Comparison of ENCODE assay signal across 20 mouse cellular contexts in genomic region chr12:99126129-99126528, GRCm38 (mm10).
DNase-seq lines count a peak whose midpoint lies in the region; ATAC-seq and TF ChIP-seq lines count a peak whose summit lies in the region.
"Had no signal": no experiment of that assay in that cellular context is flagged by ENCODE, and none has a peak within 500 bp of the region (broad histone marks: within the 10 kb centered on the region; RNA-seq: fewer than 3 reads in every experiment).

No protein-coding gene starts in this region.

- 96% methylated on average over 2 of the region's 2 CpGs for WGBS in heart, adult 2 months
- 95% methylated on average over 2 of the region's 2 CpGs for WGBS in heart, embryonic 10.5 days

- no peak for ATAC-seq in Patski
- ATAC-seq: CD4-positive, CD25-positive, alpha-beta regulatory T cell, adult 4 months; inflammation-experienced regulatory T-cells, adult 6 months had no signal

- CTCF ChIA-PET in Patski (lab: Charles Lee) = no interaction called here

- no peak overlapping the region for H3K4me3 ChIP-seq in heart, adult 2 months
- no peak overlapping the region for H3K4me3 ChIP-seq in heart, embryonic 10.5 days
- H3K4me3 ChIP-seq in layer of hippocampus, adult 2 months = no peak overlapping the region
- H3K4me3 ChIP-seq in CH12.LX (replicated peaks in 1 of 3; ENCODE audit: low read depth in 2 of 3, low read length in 2 of 3, poor library complexity in 1 of 3) = no peak overlapping the region
- H3K4me3 ChIP-seq: embryonic facial prominence, embryonic 13.5 days; forebrain, embryonic 12.5 days; heart, embryonic 12.5 days; hindbrain, embryonic 15.5 days had no signal

- TF ChIP-seq RAD21 in CH12.LX (IDR thresholded peaks at IDR 0.05; ENCODE audit: low read depth, low read length) = peak; percentile 39

- H3K4me2 ChIP-seq in CH12.LX (ENCODE audit: insufficient read depth, low read depth, poor library complexity, severe bottlenecking) = no peak overlapping the region
- H3K4me2 ChIP-seq: embryonic facial prominence, embryonic 13.5 days; forebrain, embryonic 12.5 days; heart, embryonic 12.5 days; hindbrain, embryonic 15.5 days had no signal

- no peak for DNase-seq in heart, adult 2 months
- no peak for DNase-seq in heart, embryonic 10.5 days (ENCODE audit: low spot score)
- no peak for DNase-seq in layer of hippocampus, adult 2 months (ENCODE audit: low spot score in 2 of 2)
- DNase-seq in layer of hippocampus, postnatal 10 days (ENCODE audit: low spot score in 2 of 2) = no peak
- DNase-seq in CH12.LX (ENCODE audit: extremely low read depth) = peak; percentile 4
- no peak for DNase-seq in Patski (ENCODE audit: low read depth, low spot score)
- DNase-seq in adrenal gland, adult 2 months = no peak
- DNase-seq in layer of hippocampus, adult 11-12 months (ENCODE audit: low spot score) = no peak
- DNase-seq: adrenal gland, postnatal 10 days; cerebellum, adult 11 months; cerebellum, adult 9-11 months; cerebellum, postnatal 36 days; heart, adult 18-20 months; kidney, adult 2 months had no signal

- in situ Hi-C loops in CH12.LX (cut with MboI; ENCODE audit: low pct_ligation_motif_present, low pct_unique_long_range_greater_than_20kb, low sequenced_read_pairs) (no loop called here), Patski (cut with MboI; ENCODE audit: low pct_unique_long_range_greater_than_20kb) (no loop called here)

- TF ChIP-seq CTCF in heart, adult 2 months (IDR thresholded peaks at IDR 0.05) = peak; percentile 22
- TF ChIP-seq CTCF in layer of hippocampus, adult 2 months (conservative IDR thresholded peaks at IDR 0.05) = peak; percentile 45
- TF ChIP-seq CTCF in CH12.LX (conservative IDR thresholded peaks at IDR 0.05 in 1 of 2, IDR thresholded peaks at IDR 0.05 in 1 of 2; ENCODE audit: low read depth in 2 of 2, low read length in 2 of 2) = peak in 1 of 2 experiments; percentile 38; a peak in 2 of 4 replicates
- TF ChIP-seq CTCF in Patski (IDR thresholded peaks at IDR 0.05) = peak; percentile 25

- no peak for TF ChIP-seq EP300 in heart, adult 2 months (IDR thresholded peaks at IDR 0.05; ENCODE audit: insufficient read depth, low read depth, low read length)
- no peak for TF ChIP-seq EP300 in CH12.LX (IDR thresholded peaks at IDR 0.05; ENCODE audit: low read length)

- intact Hi-C loops in heart, adult 2 months (cut with DNase I) = no loop called here

- H3K36me3 ChIP-seq in heart, adult 2 months (ENCODE audit: control insufficient read depth, insufficient read depth, low read length) = no peaks in the 10 kb centered on the region
- H3K36me3 ChIP-seq in heart, embryonic 10.5 days = no peaks in the 10 kb centered on the region
- no peaks in the 10 kb centered on the region for H3K36me3 ChIP-seq in CH12.LX (replicated peaks in 1 of 2; ENCODE audit: control insufficient read depth in 1 of 2, insufficient read depth in 1 of 2, low read length in 1 of 2)
- H3K36me3 ChIP-seq: embryonic facial prominence, embryonic 13.5 days; forebrain, embryonic 12.5 days; heart, embryonic 12.5 days; hindbrain, embryonic 15.5 days had no signal

- no peaks in the 10 kb centered on the region for H3K79me2 ChIP-seq in heart, adult 2 months (replicated peaks; ENCODE audit: control insufficient read depth, insufficient read depth, low read length)
- no peaks in the 10 kb centered on the region for H3K79me2 ChIP-seq in CH12.LX (replicated peaks; ENCODE audit: control insufficient read depth, extremely low read depth, insufficient read depth, poor library complexity, severe bottlenecking)

- H3K27ac ChIP-seq in heart, adult 2 months = no peak overlapping the region
- no peak overlapping the region for H3K27ac ChIP-seq in heart, embryonic 10.5 days
- no peak overlapping the region for H3K27ac ChIP-seq in layer of hippocampus, adult 2 months
- H3K27ac ChIP-seq in CH12.LX (ENCODE audit: insufficient read depth, low read depth) = no peak overlapping the region
- H3K27ac ChIP-seq: embryonic facial prominence, embryonic 13.5 days; forebrain, embryonic 12.5 days; hindbrain, embryonic 15.5 days had no signal

- dilution Hi-C loops in CH12.LX (cut with MboI; ENCODE audit: extremely low pct_ligation_motif_present, extremely low pct_unique_long_range_greater_than_20kb, low sequenced_read_pairs) = no loop called here

- POLR2A ChIA-PET in Patski (lab: Charles Lee) = no interaction called here

- H3K27me3 ChIP-seq in heart, adult 2 months (ENCODE audit: control insufficient read depth, insufficient read depth, low read length) = no peaks in the 10 kb centered on the region
- 0 out of 2 replicates have a peak, but pooled peaks cover 4% of the 10 kb centered on the region for H3K27me3 ChIP-seq in heart, embryonic 10.5 days (ENCODE audit: insufficient read depth, poor library complexity, severe bottlenecking)
- H3K27me3 ChIP-seq in CH12.LX (replicated peaks) (no peaks in the 10 kb centered on the region), Patski (no peaks in the 10 kb centered on the region)
- H3K27me3 ChIP-seq: embryonic facial prominence, embryonic 13.5 days; heart, embryonic 12.5 days; hindbrain, embryonic 15.5 days had no signal

- H3K9ac ChIP-seq in heart, adult 2 months (ENCODE audit: low read depth, low read length) = no peak overlapping the region
- H3K9ac ChIP-seq in CH12.LX (ENCODE audit: insufficient read depth, low read depth) = no peak overlapping the region
- H3K9ac ChIP-seq: embryonic facial prominence, embryonic 13.5 days; forebrain, embryonic 12.5 days; heart, embryonic 12.5 days; hindbrain, embryonic 15.5 days had no signal

- H3K9me3 ChIP-seq in heart, embryonic 10.5 days = no peaks in the 10 kb centered on the region
- no peaks in the 10 kb centered on the region for H3K9me3 ChIP-seq in CH12.LX (replicated peaks; ENCODE audit: low read length)
- H3K9me3 ChIP-seq: embryonic facial prominence, embryonic 13.5 days; forebrain, embryonic 12.5 days; heart, embryonic 12.5 days; hindbrain, embryonic 15.5 days had no signal

- H3K4me1 ChIP-seq in heart, adult 2 months (ENCODE audit: control insufficient read depth, insufficient read depth, low read length) = no peaks in the 10 kb centered on the region
- H3K4me1 ChIP-seq in heart, embryonic 10.5 days = no peaks in the 10 kb centered on the region
- H3K4me1 ChIP-seq in CH12.LX (ENCODE audit: control insufficient read depth in 1 of 2, insufficient read depth in 2 of 2) = no peaks in the 10 kb centered on the region
- H3K4me1 ChIP-seq: heart, embryonic 12.5 days; hindbrain, embryonic 15.5 days had no signal

- TF ChIP-seq POLR2A in heart, adult 2 months (IDR thresholded peaks at IDR 0.05; ENCODE audit: insufficient read depth, low read depth, low read length) = no peak
- no peak for TF ChIP-seq POLR2A in CH12.LX (IDR thresholded peaks at IDR 0.05; ENCODE audit: low read depth, low read length)

TF ChIP-seq in CH12.LX, 34 proteins besides CTCF, POLR2A, EP300 and RAD21:
- TF ChIP-seq SMC3 (IDR thresholded peaks at IDR 0.05; ENCODE audit: low read depth, low read length) (peak; percentile 24; the same call in 1 of the 2 replicates), POLR2AphosphoS2 (IDR thresholded peaks at IDR 0.05; ENCODE audit: low read depth, low read length) (no peak)
